Mouse (Mus musculus): Measurements from ENCODE around the gene Uqcc2. TPM values are rescaled to one million over a fixed set of nuclear protein-coding genes. Genes with fewer than 3 reads are reported as not detected.

The Uqcc2 gene
- total and polyA plus RNA-seq, 3 experiments = 126 to 240 (median 198) TPM

DNA sequence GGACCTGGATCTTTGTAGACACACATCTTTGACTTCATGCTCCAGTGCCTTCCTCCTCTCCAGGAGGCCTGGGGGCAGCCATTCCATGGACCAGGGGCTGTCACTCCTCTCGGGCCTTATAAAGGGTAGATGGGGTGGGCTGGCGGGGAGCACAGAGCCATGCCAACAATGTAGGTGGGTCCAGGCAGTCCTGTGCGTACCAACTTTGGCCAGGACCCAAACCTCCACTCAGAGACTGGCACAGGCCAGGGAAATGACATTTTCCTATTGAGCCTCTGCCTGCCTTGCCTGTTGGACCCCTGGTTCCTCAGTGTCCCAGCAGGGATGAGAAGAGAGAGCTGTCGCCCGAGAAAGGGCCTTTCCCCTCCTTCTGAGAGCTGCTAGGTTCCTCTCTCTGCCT lies 48.7 kb upstream of the Uqcc2 start:
- no peaks in the 10 kb centered on the region for H3K27me3 ChIP-seq (replicated peaks)
- in situ Hi-C loops (cut with MboI; ENCODE audit: low pct_ligation_motif_present, low pct_unique_long_range_greater_than_20kb, low sequenced_read_pairs) (loop anchor here (5.0 kb wide), 1 partner anchor 45 kb away; no protein-coding TSS in a partner anchor), dilution Hi-C loops (cut with MboI; ENCODE audit: extremely low pct_ligation_motif_present, extremely low pct_unique_long_range_greater_than_20kb, low sequenced_read_pairs) (no loop called here)
- H3K4me2 ChIP-seq (ENCODE audit: insufficient read depth, low read depth, poor library complexity, severe bottlenecking) = no peak overlapping the region
- TF ChIP-seq GABPA (IDR thresholded peaks at IDR 0.05; ENCODE audit: insufficient replicate concordance, low read depth, low read length) = no peak
- no peak for TF ChIP-seq CHD2 (IDR thresholded peaks at IDR 0.05; ENCODE audit: low read length)
- TF ChIP-seq NRF1 (IDR thresholded peaks at IDR 0.05; ENCODE audit: low read depth, low read length) = no peak
- no peak overlapping the region for H3K9ac ChIP-seq (ENCODE audit: insufficient read depth, low read depth)
- no peak overlapping the region for H3K27ac ChIP-seq (ENCODE audit: insufficient read depth, low read depth)
- peaks cover 0 to 6% of the 10 kb centered on the region in 2 experiments for H3K36me3 ChIP-seq (replicated peaks in 1 of 2; ENCODE audit: control insufficient read depth in 1 of 2, insufficient read depth in 1 of 2, low read length in 1 of 2)
- H3K4me3 ChIP-seq (replicated peaks in 1 of 3; ENCODE audit: low read depth in 2 of 3, low read length in 2 of 3, poor library complexity in 1 of 3) = no peak overlapping the region
- H3K4me1 ChIP-seq (ENCODE audit: control insufficient read depth in 1 of 2, insufficient read depth in 2 of 2) = peaks cover 36 to 62% of the 10 kb centered on the region in 2 experiments
- 0 out of 2 replicates have a peak, but pooled peaks cover 3% of the 10 kb centered on the region for H3K79me2 ChIP-seq (replicated peaks; ENCODE audit: control insufficient read depth, extremely low read depth, insufficient read depth, poor library complexity, severe bottlenecking)
- H3K9me3 ChIP-seq (replicated peaks; ENCODE audit: low read length) = peaks cover 5% of the 10 kb centered on the region
- no peak for DNase-seq (ENCODE audit: extremely low read depth)

DNA sequence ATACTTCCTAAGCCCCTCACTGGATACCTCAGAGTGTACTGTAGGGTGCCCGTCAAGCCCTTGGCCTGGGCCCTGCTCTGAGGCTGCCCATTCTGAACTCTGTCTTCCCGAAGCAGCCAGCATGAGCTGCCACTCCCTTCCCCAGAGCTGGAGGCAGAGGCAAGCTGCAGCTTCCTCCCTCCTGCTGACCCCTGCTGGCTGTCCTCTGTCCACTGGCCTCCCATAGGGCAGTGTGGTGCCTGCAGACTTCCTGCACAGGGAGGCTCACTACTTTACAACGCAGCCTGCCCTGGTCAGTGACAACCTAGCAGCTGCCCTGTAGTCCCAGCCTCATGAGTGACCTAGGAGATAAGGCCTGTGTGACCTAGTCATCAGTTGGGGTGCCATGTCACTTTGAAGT lies 48.0 kb upstream of the Uqcc2 start:
- dilution Hi-C loops (cut with MboI; ENCODE audit: extremely low pct_ligation_motif_present, extremely low pct_unique_long_range_greater_than_20kb, low sequenced_read_pairs) (no loop called here), in situ Hi-C loops (cut with MboI; ENCODE audit: low pct_ligation_motif_present, low pct_unique_long_range_greater_than_20kb, low sequenced_read_pairs) (loop anchor here (5.0 kb wide), 1 partner anchor 44 kb away; no protein-coding TSS in a partner anchor)
- Histone ChIP-seq H3K9ac (ENCODE audit: insufficient read depth, low read depth) (peak overlapping the region; percentile 4; the same call in 1 of the 2 replicates), H3K4me1 (ENCODE audit: control insufficient read depth in 1 of 2, insufficient read depth in 2 of 2) (peaks cover 36 to 62% of the 10 kb centered on the region in 2 experiments), H3K27ac (ENCODE audit: insufficient read depth, low read depth) (peak overlapping the region; percentile 73), H3K27me3 (replicated peaks) (no peaks in the 10 kb centered on the region), H3K9me3 (replicated peaks; ENCODE audit: low read length) (peaks cover 5% of the 10 kb centered on the region), H3K79me2 (replicated peaks; ENCODE audit: control insufficient read depth, extremely low read depth, insufficient read depth, poor library complexity, severe bottlenecking) (0 out of 2 replicates have a peak, but pooled peaks cover 3% of the 10 kb centered on the region), H3K4me3 (replicated peaks in 1 of 3; ENCODE audit: low read depth in 2 of 3, low read length in 2 of 3, poor library complexity in 1 of 3) (peak overlapping the region in 1 of 3 experiments; percentile 0), H3K36me3 (replicated peaks in 1 of 2; ENCODE audit: control insufficient read depth in 1 of 2, insufficient read depth in 1 of 2, low read length in 1 of 2) (peaks cover 0 to 6% of the 10 kb centered on the region in 2 experiments), H3K4me2 (ENCODE audit: insufficient read depth, low read depth, poor library complexity, severe bottlenecking) (no peak overlapping the region)
- no peak for DNase-seq (ENCODE audit: extremely low read depth)
- TF ChIP-seq NRF1 (IDR thresholded peaks at IDR 0.05; ENCODE audit: low read depth, low read length) (peak; percentile 46; the same call in 1 of the 2 replicates), SMC3 (IDR thresholded peaks at IDR 0.05; ENCODE audit: low read depth, low read length) (peak; percentile 90), USF1 (IDR thresholded peaks at IDR 0.05; ENCODE audit: low read depth, low read length) (no peak), ZC3H11A (IDR thresholded peaks at IDR 0.05; ENCODE audit: low read depth, low read length) (peak; percentile 59), MXI1 (IDR thresholded peaks at IDR 0.05; ENCODE audit: low read depth, low read length) (peak; percentile 36; the same call in 1 of the 2 replicates), PAX5 (IDR thresholded peaks at IDR 0.05; ENCODE audit: low read length) (no peak), RCOR1 (conservative IDR thresholded peaks at IDR 0.05; ENCODE audit: low read depth, low read length) (no peak), RAD21 (IDR thresholded peaks at IDR 0.05; ENCODE audit: low read depth, low read length) (peak; percentile 67), CHD2 (IDR thresholded peaks at IDR 0.05; ENCODE audit: low read length) (no peak; the same call in 1 of the 2 replicates), ZNF384 (IDR thresholded peaks at IDR 0.05; ENCODE audit: low read depth, low read length) (no peak), BHLHE40 (IDR thresholded peaks at IDR 0.05; ENCODE audit: low read depth, low read length) (no peak; the same call in 1 of the 2 replicates), POLR2A (IDR thresholded peaks at IDR 0.05; ENCODE audit: low read depth, low read length) (no peak), POLR2AphosphoS2 (IDR thresholded peaks at IDR 0.05; ENCODE audit: low read depth, low read length) (no peak), JUND (conservative IDR thresholded peaks at IDR 0.05; ENCODE audit: low read depth, low read length) (no peak), NELFE (IDR thresholded peaks at IDR 0.05; ENCODE audit: low read depth, low read length) (no peak), KAT2A (IDR thresholded peaks at IDR 0.05; ENCODE audit: insufficient replicate concordance, low read length) (no peak), HCFC1 (IDR thresholded peaks at IDR 0.05; ENCODE audit: low read depth, low read length) (peak; percentile 14; the same call in 1 of the 2 replicates), MEF2A (IDR thresholded peaks at IDR 0.05; ENCODE audit: borderline replicate concordance, low read depth, low read length) (no peak), CHD1 (IDR thresholded peaks at IDR 0.05; ENCODE audit: low read depth, low read length) (no peak; the same call in 1 of the 2 replicates), MAX (IDR thresholded peaks at IDR 0.05; ENCODE audit: low read length) (no peak), USF2 (conservative IDR thresholded peaks at IDR 0.05; ENCODE audit: low read depth, low read length) (no peak), CTCF (conservative IDR thresholded peaks at IDR 0.05 in 1 of 2, IDR thresholded peaks at IDR 0.05 in 1 of 2; ENCODE audit: low read depth in 2 of 2, low read length in 2 of 2) (peak in 1 of 2 experiments; percentile 76; a peak in 2 of 4 replicates), SIN3A (IDR thresholded peaks at IDR 0.05; ENCODE audit: low read length) (no peak), GABPA (IDR thresholded peaks at IDR 0.05; ENCODE audit: insufficient replicate concordance, low read depth, low read length) (no peak), IRF4 (IDR thresholded peaks at IDR 0.05; ENCODE audit: low read depth, low read length) (no peak), UBTF (IDR thresholded peaks at IDR 0.05; ENCODE audit: low read depth, low read length) (0 out of 2 replicates have a peak, but pooled peaks have one; percentile 32), EP300 (IDR thresholded peaks at IDR 0.05; ENCODE audit: low read length) (no peak), MAZ (IDR thresholded peaks at IDR 0.05; ENCODE audit: low read depth, low read length) (peak; percentile 50; the same call in 1 of the 2 replicates), ETS1 (conservative IDR thresholded peaks at IDR 0.05; ENCODE audit: low read depth, low read length) (no peak), E2F4 (IDR thresholded peaks at IDR 0.05; ENCODE audit: insufficient replicate concordance, low read depth, low read length) (no peak), TCF12 (IDR thresholded peaks at IDR 0.05; ENCODE audit: low read depth, low read length) (peak; percentile 40; the same call in 1 of the 2 replicates), ELF1 (IDR thresholded peaks at IDR 0.05; ENCODE audit: low read depth, low read length) (peak; percentile 69)

Measured in CH12.LX (cell line).